Mouse (Mus musculus): ENCODE measurements at regions not wholly inside any gene's neighbourhood (a gene's known extent, or its start where the extent isn't known, plus 50 kb on each side); places are given as distances from the start of the nearest gene placed in this dataset.

- TF ChIP-seq POLR2A (IDR thresholded peaks at IDR 0.05; ENCODE audit: low read depth, low read length): no peak
- no peak for TF ChIP-seq EP300 (IDR thresholded peaks at IDR 0.05; ENCODE audit: low read length)
- TF ChIP-seq IRF4 (IDR thresholded peaks at IDR 0.05; ENCODE audit: low read depth, low read length): no peak
- no peak for TF ChIP-seq ZNF384 (IDR thresholded peaks at IDR 0.05; ENCODE audit: low read depth, low read length)
- no peak for TF ChIP-seq CTCF (conservative IDR thresholded peaks at IDR 0.05 in 1 of 2, IDR thresholded peaks at IDR 0.05 in 1 of 2; ENCODE audit: low read depth in 2 of 2, low read length in 2 of 2)
These were observed 232.4 kb downstream of the Sox9 start for GRCm38 (mm10) chr11:113014186-113015010.
